Mouse (Mus musculus) lung, postnatal 10 days (tissue): ENCODE data around the gene Tomm5.
"Not testable (repeated sequence)": the region's sequence is repeated elsewhere in the genome, so short reads cannot be mapped to it uniquely, and the experiment has no call there.

Experiments
- DNase-seq: peaks from one replicate; pipeline ENCODE4 v3.0.0; 2021

Gene Tomm5

DNA sequence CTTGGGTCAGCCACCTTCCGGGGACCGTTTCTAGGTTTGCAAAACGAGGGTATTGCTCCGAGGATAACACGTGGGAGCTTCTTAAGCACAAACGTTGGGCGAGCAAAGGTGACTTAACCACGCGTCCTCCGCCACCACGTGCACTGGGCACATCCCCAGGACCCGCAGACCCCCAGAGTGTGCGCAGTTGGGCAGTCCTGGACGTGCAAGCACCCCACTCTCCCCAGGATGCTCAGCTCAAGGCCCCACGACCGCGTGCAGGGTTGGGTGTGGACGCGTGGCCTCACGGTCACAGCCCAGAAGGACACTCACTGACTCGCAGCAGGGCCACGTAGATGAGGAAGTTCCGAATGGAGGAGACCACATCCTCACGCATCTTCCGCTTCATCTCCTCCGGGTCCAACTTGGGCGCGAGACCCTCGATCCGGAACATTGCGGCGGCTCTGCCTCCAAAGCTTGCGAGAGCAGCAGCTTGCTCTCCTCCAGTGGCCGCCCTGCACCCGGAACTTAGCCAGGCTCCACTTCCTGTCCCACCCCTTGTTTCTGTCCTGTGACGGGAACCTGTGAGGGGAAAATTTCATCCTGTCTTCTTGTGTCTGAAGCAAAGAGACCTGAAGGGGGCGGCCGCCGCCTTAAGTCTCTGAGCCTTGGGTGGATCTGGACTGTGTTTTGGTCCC lies at the start of gene Tomm5:
Gene Tomm5, minus strand, starts transcription at position 514 of the 677 bp plus-strand sequence.
- DNase-seq: peak; percentile 95

- no peak for DNase-seq
These were observed 48.5 kb upstream of the Tomm5 start for GRCm38 (mm10) chr4:45156433-45156832.

GRCm38 (mm10) chr4:45143005-45143404 lies 35.1 kb upstream of the Tomm5 start:
- no peak for DNase-seq

- no peak for DNase-seq
These were observed 34.5 kb upstream of the Tomm5 start for GRCm38 (mm10) chr4:45142411-45142810.

DNA sequence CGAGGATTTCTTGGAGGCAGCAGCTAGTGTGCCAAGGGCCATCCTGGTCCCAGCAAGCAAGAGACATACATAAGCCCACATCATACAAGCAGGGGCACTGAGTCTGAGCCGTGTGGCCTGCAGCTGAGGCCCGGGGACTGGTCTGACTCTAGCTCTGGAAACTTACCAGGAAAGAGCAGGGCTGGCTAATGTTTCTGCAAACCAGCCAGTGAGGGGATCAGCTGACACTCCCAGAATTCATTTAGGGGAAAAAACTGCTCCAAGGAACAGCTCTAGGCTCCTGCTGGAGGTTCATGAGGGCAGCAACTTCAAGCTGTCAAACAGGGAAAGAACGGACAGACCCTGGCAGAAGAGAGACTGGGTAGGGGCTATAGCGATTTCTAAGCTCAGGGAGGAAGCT lies 33.9 kb upstream of the Tomm5 start:
- peak; percentile 9 for DNase-seq

GRCm38 (mm10) chr4:45137636-45138035 lies 29.7 kb upstream of the Tomm5 start:
- DNase-seq: no peak

DNA sequence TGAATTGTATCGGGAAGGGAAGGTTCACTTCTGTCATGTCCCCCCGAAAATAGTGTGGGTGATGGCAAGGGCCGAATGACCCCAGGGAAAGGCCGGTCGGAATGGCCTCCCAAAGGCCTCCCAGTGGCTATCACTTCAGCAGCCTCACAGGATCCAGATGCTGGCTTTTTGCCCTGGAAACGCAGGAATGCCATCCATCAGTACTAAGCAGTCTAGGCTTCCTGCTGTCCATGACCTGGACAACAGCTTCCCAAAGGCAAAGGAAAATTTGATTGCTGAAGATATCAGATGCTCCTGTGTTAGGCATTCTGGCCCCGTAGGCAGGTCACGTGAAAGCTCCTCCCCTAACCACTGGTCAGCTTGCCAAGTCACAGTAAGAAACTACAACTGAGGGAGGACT lies 26.6 kb upstream of the Tomm5 start:
- DNase-seq: peak; percentile 4

DNA sequence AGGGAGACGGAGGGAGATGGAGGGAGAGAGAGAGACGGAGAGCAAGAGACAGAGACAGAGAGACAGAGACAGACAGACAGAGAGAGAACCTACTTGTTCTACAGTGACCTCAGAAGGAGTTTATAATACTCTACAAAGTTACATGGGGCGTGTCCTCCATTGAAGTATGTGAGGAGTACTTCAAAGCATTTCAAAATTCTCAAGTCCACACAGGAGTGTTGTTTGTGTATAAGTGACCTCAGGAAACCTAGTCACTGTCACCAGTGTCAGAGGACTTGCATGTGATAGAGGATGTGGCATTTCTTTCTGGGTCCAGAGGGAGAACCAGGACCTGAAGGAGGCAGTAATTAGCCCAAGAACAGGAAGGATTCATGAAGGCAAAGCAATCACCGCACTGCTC lies 23.1 kb upstream of the Tomm5 start:
- no peak for DNase-seq

- no peak for DNase-seq
These were observed 13.4 kb upstream of the Tomm5 start for GRCm38 (mm10) chr4:45121311-45121710.

- DNase-seq: no peak
These were observed 669 bp upstream of the Tomm5 start for GRCm38 (mm10) chr4:45108456-45109110.

- no peak for DNase-seq
These were observed 848 bp downstream of the Tomm5 start for GRCm38 (mm10) chr4:45107066-45107465.

DNA sequence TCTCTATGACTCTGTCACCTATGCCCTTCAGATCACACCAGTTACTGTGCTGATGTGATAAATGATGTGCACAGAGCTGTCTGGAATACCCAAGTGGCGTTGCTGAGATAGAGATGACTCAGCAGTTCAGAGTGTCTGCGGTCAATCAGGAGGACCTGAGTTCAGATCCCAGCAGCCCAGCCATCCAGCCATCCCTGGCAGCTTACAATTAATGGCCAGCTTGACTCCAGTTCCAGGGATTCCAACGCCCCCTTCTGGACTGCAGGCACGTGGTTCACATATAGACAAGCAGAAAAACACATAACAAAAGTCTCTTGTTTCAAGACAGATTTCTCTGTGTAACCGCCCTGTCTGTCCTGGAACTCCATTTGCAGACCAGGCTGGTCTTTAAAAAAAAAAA lies 1.5 kb downstream of the Tomm5 start:
- no peak for DNase-seq

- DNase-seq: peak; percentile 71
These were observed 10.6 kb downstream of the Tomm5 start for GRCm38 (mm10) chr4:45097198-45097872.

DNA sequence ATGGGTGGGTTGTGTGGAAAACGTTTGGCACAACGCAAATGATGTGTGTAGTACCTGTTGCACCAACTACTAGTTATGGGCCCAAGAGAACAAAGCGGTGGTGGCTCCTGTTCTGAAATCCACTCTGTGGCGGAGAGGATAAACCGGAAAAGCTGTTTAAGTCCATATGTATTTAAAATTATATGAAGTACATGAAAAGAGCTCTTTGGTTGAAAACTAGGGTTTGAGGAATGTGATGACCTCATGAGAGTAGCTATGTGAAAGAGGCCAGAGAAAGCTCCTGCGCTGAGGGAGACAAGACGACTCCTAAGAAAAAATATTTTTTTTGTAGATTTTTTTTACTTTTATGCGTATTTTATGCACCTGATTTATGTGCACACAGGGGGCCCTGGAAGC lies 23.0 kb downstream of the Tomm5 start:
- no peak for DNase-seq

- peak; percentile 96 for DNase-seq
These were observed 23.7 kb downstream of the Tomm5 start, which contains the start of gene Fbxo10 for GRCm38 (mm10) chr4:45084021-45084894. Gene Fbxo10, minus strand, starts transcription at chr4:45084604.

GRCm38 (mm10) chr4:45083487-45083886 lies 24.4 kb downstream of the Tomm5 start:
- DNase-seq: no peak

GRCm38 (mm10) chr4:45082951-45083350 lies 25.0 kb downstream of the Tomm5 start:
- no peak for DNase-seq

GRCm38 (mm10) chr4:45081041-45081440 lies 26.9 kb downstream of the Tomm5 start:
- DNase-seq: not testable (repeated sequence)

DNA sequence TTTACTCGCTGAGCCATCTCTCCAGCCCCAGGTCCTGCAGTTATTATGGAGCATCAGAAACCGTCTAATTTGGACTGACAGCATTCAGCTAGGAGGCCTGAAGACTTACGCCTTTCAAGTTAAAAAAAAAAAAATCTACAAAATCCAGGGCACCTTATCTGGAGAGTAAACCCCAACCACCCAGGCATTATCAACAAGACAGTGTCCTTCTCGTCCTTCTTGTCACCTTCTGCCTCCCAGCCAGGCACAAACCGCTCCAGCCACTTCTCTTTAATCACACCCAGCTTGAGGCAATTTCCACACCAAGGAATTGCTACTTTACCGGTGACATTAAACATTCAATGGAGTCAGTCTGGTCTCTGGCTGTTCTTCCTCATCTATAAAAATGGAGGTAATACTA lies 34.4 kb downstream of the Tomm5 start:
- DNase-seq: no peak

DNA sequence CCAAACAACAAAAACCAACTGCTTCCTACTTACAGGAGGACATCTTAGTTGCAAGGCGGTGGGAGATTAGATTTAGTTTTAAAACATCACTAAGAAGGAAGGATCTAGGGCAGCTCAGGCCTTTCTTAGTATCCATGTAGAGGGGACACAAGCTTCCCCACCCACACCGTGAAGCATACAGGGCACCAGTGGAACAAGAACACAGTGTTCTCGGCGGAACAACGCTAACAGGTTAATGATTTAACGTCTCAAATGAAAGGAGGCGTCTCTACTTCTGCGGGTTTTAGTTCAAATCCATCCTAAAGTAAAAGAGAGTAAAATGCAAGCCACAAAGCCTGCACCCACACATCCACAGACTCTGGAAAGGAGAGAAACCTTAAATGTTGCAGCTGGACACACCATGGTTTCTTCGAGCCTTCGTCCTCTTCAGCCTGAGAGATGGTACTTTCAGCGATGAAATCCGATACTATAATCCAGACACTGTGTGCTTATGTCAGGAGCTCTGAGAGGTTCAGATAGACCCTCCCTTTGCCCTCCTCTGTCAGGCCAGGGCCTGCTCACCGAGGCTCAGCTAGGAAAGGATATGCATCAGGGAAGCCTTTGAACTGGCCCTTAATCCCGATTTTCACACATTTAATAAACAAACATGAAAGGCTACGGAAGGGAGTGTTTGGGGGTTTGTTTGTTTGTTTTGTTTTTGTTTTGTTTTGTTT lies 35.5 kb downstream of the Tomm5 start:
- no peak for DNase-seq

DNA sequence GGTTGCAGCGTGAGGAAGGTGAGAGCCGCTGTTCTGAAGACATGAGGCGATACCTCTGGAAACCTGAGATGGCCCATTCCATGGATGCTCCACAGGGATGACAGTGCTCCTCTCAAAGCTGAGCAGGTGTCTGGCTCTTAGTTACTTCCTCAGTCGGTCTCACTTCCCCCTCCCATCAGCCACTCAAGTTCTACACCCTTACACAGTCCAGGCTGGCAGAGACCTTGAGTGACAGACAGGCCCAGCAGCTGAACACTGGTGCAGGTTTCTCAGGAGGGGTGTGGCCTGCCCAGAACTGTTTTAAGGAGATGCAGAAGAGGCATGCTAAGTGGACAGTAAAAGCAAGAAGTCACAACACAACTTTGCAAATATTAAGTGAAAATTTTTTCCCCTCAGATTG lies 40.2 kb downstream of the Tomm5 start:
- DNase-seq: no peak

- DNase-seq: no peak
These were observed 41.7 kb downstream of the Tomm5 start for GRCm38 (mm10) chr4:45066036-45066730.
